Mouse (Mus musculus): Measurements from ENCODE around the gene Vmac.

DNA sequence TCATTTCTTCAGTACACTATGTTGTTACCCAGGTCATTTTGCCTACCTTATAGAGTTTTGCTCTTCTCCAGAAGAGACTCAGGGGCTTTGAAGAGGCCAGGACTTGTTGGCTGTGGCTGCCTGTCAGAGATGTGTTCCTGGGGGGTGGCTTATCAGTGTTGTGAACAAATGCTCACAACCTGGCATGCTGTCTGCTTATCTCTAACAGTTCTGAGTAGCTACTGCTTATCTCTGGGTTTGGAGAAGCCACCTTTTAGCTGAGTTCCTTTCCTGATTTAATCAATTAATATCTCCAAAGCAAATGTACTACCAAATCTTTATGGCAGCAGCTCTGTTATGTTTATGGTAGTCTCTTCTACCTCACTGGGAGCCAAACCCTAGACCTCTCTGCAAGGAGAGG, 29.8 kb downstream of the Vmac start:
- TF ChIP-seq EP300 (optimal IDR thresholded peaks at IDR 0.05), result no peak
- no peak for TF ChIP-seq CTCF (IDR thresholded peaks at IDR 0.05; ENCODE audit: low read depth)

All from stomach, postnatal 0 days (tissue).